Mouse (Mus musculus): ENCODE measurements at regions not wholly inside any gene's neighbourhood (a gene's known extent, or its start where the extent isn't known, plus 50 kb on each side); places are given as distances from the start of the nearest gene placed in this dataset.

DNA sequence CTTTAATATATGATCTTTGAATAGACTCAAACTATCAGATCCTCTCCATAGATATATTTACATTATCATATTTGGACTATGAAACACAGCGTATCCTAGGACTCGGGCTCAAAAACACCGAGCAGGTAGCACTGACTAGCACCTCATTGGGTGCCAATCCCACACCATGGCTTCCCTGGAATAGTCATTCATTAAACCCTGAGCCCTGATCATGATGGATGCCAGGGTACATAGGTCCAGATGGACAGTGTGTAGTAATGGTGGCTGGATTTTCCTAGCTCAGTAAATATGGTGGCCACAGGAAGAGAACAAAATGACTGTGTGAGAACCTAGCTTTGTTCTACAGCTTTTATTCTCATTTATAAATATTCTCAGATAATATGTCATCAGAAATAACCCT lies 390.1 kb upstream of the Nr2f2 start:
- no peak for DNase-seq (ENCODE audit: low read depth)

- DNase-seq (ENCODE audit: low read depth), result no peak
Measured at GRCm38 (mm10) chr7:70754826-70755225, 388.3 kb upstream of the Nr2f2 start.

- no peak for DNase-seq (ENCODE audit: low read depth)
Measured at GRCm38 (mm10) chr7:70752802-70753218, 386.3 kb upstream of the Nr2f2 start.

GRCm38 (mm10) chr7:70748884-70749283 lies 382.3 kb upstream of the Nr2f2 start:
- no peak for DNase-seq (ENCODE audit: low read depth)

DNA sequence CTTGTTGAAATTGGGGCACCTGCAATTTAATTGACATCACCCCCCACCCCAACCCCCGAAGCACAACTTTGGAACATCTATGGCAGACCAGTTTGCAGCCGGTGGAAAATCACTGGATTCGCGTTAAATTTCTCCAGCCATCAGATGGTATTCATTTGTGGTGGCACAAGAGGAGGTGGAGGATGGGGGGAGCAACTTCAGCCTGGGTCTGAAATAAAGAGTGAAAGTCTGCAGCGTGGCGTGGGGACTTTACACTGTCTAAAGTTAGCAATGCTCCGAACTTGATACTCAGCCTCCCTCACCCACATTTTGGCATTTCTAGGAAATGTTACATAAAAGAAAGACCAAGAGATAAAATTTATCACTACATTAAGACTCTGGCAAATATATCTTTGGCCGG lies 381.8 kb upstream of the Nr2f2 start:
- DNase-seq (ENCODE audit: low read depth), result no peak

DNA sequence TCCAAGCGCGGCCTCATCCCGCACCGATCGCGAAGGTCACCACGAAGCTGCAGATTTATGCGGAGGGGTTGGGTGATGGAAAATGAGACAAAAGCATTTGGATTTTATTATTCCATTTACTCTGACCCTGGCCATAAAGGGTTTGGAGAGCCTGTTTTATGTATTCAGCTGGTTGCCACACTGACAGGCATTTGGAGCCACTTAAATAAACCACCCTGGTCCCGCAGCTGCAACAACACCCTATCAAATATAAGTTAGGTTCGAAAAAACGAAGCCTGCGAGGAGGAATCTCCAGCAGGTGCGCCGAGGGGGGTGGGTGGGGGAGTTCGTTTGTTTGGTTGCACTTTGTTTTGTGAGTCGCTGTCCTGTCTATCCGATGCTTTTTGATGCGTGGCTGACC lies 377.8 kb upstream of the Nr2f2 start:
- DNase-seq (ENCODE audit: low read depth), result no peak

DNA sequence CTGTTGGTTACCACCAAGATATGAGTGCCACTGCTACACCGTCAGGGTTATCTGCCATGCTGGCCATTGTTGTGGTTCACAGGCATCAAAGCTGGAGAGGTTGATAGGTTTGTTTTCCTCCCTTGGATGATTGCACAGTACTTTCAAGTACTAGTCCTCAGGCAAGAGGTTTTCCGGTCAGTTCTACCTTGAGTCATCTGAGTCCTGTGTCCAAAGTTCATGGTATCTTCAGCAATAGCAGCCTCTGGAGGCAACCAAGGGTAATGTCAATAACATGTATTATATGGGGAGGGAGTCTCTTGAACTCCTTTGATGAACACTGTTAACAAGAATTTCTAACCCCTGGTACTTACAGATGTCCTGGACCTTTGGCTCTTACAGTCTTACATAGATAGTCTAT lies 369.1 kb upstream of the Nr2f2 start:
- no peak for DNase-seq (ENCODE audit: low read depth)

DNA sequence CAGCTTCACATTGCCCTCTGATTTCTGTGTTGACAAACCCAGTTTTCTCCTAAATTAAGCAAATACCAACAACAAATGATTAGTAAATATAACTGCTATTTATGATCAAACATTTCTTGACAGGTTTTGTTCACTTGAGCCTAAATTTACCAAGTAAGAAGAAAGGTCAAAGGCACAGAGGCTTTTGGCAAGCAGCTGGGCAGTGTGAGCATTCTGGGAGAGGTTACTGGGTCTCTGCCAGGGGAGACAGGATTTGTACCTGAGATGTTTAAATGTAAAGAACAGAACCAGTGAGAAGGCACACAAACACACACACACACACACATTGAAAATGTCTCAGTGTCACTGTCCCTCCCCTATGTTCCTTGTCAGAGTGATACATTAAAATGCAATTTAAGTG lies 367.0 kb upstream of the Nr2f2 start:
- DNase-seq (ENCODE audit: low read depth), result no peak

- DNase-seq (ENCODE audit: low read depth), result no peak
Measured at GRCm38 (mm10) chr7:70729896-70730295, 363.4 kb upstream of the Nr2f2 start.

GRCm38 (mm10) chr7:70718149-70718765 lies 351.7 kb upstream of the Nr2f2 start:
- DNase-seq (ENCODE audit: low read depth), result no peak

DNA sequence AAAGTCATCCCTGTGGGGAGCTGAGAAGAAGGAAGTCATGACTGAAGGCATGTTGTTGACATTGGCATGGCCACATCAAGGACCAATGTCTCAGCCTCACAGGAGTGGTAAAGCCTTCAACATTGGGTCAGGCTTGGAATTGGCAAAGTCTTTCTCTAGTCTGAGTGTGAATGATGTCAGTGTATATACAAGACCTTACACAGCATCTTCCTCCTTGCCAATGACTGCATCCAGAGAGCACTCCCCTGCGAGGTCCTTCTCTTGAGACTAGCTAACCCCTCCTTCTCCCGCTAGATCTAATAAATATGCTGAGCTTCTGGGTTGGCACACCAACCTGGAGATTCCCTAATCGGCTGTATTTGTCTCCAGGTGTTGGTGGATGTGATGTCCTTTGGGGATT lies 351.1 kb upstream of the Nr2f2 start:
- no peak for DNase-seq (ENCODE audit: low read depth)

DNA sequence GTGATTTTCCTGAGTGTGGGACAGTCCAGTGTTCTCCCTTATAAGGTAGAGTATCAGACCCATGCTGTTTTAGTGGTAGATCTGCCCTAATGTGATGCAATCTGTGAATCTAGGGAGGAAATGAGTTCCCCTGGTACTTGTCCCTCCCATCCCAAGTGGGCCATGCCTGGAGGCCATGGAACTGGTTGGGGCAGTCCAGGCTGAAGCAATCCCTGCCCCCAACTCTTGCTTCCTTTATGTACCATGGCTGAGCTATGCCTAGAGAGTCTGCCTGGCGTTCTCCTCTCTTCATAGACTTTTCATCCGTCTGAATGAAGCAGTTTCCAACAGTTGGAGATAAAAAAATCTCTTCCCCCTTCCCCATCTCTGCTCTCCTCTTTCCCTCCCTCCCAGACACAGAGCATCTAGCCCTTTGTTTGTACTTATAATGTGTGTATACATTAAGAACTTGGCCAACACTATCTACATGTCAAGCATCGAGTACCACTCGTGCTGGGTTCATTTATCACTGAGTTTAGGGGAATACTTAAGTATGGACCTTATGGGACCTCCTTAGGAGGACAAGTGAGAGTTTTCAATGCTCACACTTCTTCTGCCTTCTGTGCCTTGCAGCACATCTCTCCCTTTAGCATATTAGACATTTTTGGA lies 350.4 kb upstream of the Nr2f2 start:
- DNase-seq (ENCODE audit: low read depth), result no peak

DNA sequence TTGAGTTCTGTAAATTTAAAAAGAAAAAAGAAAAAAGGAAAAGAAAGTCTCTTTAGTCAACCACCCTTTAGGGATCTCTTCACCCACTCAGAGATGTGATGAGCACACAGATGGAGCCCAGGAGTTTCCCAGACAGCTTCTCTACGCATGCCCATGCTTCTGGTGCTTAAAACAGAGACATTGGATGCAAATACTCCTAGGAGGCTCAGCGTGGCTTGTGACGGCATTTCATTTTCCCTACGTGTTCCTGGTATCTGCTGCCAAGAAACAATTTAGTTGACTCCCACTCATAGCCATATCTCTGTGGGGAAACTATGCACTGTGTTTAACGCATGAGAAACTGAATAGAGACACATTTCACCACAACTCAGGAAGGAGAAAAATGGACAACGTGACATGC lies 345.6 kb upstream of the Nr2f2 start:
- DNase-seq (ENCODE audit: low read depth), result no peak

DNA sequence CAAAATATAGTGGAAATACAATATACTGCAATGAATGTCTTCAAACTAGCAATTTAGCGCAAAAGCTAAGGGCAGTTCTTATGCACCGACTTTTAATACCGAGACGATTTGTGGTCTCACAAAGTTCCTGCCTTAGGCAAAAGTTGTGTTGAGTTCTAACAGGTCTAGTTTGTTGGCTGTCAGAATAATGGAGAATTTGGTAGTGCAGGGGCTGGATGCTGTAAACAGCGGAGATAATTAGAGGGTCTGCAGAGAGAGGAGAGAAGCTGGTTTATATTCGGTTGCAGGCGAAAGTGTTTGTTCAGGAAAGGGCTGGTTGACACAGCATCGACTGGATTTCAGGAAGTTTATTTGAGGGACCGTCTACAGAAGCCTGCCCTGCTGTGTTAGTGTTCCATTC lies 339.7 kb upstream of the Nr2f2 start:
- no peak for DNase-seq (ENCODE audit: low read depth)

DNA sequence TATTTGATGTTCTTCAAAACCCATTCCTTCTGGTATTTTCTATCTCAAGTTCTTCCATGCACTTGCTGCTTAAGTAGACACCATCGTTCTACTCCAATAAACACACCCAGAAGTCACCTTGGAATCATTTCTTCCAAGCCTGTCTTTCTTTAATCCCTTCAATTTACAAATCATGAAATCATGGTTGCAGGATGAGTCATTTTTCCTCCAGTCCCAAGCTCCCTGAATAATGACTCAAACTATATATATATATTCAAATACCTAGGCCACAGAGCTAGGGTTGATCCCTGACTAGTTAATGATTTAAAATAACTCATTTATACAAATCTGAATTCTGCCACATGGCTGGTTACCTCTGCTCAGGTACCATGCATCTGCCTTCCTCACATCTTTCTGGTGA lies 337.2 kb upstream of the Nr2f2 start:
- no peak for DNase-seq (ENCODE audit: low read depth)

GRCm38 (mm10) chr7:70700461-70700860 lies 333.9 kb upstream of the Nr2f2 start:
- DNase-seq (ENCODE audit: low read depth), result no peak

DNA sequence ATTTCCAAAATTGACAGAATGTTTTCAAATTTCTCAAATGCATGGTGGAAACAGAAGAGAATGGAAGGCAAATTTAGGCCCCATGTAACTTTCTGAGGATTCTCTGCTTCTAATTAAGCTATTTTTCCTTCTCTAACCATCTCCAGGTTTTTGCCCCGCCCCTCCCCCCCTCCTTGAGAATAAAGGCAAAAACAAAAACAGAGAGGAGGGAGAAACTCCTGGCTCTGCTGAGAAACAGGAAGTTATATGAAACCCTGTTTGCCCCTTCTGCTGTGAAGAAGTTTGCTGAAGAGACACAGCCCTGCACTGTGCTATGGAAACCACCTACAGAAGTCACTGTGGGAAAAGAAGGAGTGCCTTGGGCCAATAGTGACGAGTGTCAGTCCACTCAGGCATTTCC lies 332.9 kb upstream of the Nr2f2 start:
- no peak for DNase-seq (ENCODE audit: low read depth)

DNA sequence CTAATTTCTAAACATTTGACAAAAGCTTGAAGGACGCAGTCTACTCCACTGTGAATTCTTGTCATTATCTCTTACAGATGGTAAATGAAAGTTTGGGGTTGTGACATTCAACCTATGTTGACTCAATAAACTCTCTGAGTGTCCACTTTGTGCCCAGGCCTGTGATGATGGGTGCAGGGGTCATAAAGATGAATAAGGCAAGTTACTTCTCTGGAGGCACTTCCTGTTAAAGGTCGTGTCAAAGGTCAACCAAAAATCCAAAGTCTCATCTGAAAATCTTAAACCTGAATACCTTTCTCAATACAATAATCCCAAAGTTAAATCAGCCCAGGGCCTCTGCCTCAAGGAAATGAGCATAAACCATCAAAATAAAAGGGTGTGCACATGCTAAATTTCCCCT lies 332.5 kb upstream of the Nr2f2 start:
- no peak for DNase-seq (ENCODE audit: low read depth)

DNA sequence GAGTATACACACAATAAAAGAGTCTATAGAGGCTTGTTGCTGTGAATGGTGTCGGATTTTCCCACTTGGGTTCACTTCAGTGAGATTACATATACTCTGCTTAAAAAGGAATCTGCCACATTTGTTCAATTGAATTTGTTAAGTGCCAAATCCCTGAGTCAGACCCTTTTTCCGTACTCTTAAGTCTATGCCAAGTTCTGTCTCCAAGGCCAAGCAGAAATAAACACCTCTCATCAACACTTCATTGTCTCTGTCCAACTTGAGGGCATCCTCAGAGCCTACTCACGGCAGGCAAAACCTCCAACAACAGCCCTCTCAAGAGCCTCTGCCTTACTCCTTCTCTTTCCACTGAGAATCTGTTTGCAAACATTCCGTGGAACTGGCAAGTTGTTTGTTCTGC lies 325.6 kb upstream of the Nr2f2 start:
- DNase-seq (ENCODE audit: low read depth), result no peak

- no peak for DNase-seq (ENCODE audit: low read depth)
Measured at GRCm38 (mm10) chr7:70690845-70691244, 324.3 kb upstream of the Nr2f2 start.

GRCm38 (mm10) chr7:70669065-70669464 lies 302.5 kb upstream of the Nr2f2 start:
- no peak for DNase-seq (ENCODE audit: low read depth)

DNA sequence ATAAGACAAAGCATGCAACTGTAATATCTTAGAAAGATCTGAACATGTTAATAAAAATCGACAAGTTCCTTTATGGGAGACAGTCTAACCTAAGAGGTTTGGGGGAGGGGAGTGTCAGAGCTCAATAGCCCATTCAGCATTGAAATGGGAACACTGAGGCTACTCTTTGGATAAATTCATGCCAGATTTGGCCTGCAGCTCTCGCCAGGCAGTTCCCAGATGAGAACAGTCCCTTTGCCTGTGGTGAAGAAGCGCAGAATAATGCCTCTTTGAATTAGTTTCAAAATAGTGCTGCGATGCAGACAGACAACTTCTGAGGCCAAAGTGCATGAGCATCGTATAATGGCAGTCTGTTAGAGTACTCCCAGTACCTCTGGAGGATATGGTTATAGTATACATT lies 293.6 kb upstream of the Nr2f2 start:
- no peak for DNase-seq (ENCODE audit: low read depth)

- no peak for DNase-seq (ENCODE audit: low read depth)
Measured at GRCm38 (mm10) chr7:70649760-70650377, 283.3 kb upstream of the Nr2f2 start.

DNA sequence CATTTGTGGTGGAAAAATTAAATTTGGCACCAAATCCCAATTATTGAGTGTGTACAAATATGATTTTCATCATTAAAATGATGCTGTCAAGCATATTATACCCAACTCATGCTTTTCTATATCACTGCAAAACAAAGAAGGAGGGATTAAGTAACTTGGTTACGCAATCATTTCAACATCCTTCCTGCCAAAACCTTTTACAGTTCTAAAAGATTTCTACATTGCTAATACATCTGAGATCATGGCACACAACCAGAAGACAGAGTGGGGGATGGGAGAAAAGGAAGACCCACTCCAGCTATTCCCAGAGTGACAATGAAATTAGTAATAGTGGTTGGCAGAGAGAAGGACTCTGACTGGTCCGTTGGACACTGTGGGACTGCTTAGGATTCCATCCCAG lies 280.3 kb upstream of the Nr2f2 start:
- no peak for DNase-seq (ENCODE audit: low read depth)

Data from gonadal fat pad, adult 2 months (tissue).